Mouse (Mus musculus): ENCODE results near the gene Selenoo.

DNA sequence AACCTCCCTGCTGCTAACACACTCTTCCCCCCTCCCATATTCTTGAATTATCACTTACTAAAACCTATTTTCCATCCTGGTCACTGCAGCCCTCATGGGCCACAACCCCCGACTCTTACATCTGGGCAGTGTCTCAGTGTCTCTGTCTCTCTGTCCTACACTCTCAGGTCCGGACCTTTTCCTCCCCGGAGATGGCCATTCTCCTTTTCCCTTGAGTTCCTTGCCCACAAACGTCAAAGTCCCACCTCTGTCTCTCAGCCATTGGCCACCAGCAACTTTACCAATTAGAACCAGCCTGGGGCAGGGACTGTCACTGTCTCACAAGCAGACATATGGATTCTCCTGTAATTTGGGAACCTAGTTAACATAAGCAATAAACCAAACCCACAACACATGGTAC lies 42.5 kb upstream of the Selenoo start:
- TF ChIP-seq CTCF (IDR thresholded peaks at IDR 0.05; ENCODE audit: extremely low read depth, insufficient read depth, low read length) (no peak), POLR2A (IDR thresholded peaks at IDR 0.05; ENCODE audit: extremely low read depth, insufficient read depth, low read length) (no peak)
